Mouse (Mus musculus) layer of hippocampus, adult 18-20 months (tissue): ENCODE results near the gene Tenm3. TPM values are rescaled to one million over a fixed set of nuclear protein-coding genes. Genes with fewer than 3 reads are reported as not detected.

Experiments
- DNase-seq, 2 experiments: peaks; one replicate each; pipeline ENCODE4 v3.0.0; 2022; ENCODE audit warnings: low spot score in 2 of 2
- total RNA-seq, 2 experiments: library from RNA; stranded (reverse); gene quantifications; 2 replicates each; pipeline ENCODE4 v1.2.3; 2021

Gene Tenm3
- total RNA-seq, 2 experiments from 2014 or later = 71.3 to 71.7 TPM

DNA sequence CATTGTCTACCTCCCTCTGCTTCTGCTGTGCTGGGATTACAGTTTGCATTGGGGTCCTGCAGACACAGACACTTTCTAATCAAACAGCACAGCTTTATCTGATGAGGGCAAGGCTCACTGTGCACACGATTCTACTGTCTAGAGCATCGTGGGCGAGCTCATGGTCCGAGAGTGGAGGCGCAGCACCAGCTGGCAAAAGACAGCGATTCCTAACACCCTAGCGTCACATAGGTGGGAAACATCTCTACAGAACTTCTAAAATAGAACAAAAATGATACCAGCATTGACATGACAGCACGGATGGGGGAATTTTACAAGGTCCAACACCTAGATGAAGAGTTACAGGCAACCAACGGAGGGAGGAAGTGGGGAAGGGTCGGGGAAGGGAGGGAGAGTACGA lies 561.9 kb downstream of the Tenm3 start:
- DNase-seq = no peak

DNA sequence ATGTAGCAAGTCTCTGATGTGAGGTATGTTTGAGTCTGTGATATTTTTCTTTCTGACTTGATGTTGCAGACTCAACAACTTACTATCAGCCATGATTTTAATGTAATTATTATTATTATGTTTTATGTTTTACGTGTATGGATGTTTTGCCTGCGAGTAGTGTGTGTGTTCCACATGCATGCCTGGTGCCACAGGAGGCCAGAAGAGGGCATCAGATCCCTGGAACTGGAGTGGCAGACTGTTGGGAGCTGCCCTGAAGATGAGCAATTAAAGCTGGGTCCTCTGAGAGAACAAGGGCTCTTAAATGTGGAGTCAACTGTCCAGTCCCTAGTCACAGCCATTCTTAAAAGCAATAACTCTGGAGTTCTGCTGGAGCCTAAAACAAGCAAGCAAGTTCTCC lies 564.4 kb downstream of the Tenm3 start:
- DNase-seq = no peak

DNA sequence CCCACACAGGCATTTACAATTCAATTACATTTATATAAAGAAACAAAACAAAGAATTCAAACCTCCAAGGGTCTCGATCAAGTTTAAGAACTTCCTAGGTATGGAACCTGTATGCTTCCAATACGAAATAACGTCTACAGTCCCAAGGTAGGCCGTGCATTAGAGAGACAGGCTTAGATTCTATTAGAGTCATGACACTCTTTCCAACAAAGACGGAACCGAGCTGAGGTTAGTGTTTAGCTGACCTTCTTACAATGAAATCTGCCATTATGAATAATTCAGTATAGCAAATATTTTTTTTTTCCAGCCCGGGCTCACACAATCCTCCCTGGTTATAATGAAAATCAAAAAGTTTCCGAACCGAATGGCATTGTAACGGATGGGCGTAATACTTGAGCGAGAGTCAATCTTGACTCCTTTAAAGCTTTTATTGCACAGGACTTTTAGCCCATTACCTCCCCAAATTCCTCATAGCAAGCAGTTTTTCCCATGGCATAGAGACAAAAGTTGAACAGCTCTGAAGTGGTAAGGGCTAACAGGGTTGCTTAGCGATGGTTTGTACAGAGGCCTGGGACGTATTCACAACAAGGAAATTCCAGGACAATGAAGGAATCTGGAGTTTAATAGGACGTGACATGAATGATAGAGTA lies 565.6 kb downstream of the Tenm3 start:
- no peak for DNase-seq

DNA sequence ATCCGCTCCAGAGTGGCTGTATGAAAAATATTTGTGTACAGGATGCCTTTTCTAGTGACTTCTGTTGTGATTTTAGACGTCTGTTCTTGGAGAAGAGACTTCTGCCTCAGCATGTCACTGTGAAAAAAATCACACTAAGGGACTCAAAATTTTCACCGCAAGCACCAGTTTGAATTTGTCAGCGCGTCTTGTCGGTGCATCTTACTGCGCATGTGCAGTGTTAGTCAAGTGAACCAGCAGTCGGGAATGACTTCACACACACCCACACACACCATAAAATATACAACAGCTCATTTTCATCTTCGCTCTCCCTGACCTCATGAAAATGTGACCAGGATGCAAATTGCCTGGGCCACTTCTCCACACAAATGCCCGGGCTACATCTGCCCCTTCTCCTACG lies 568.7 kb downstream of the Tenm3 start:
- peak in 1 of 2 experiments; percentile 38 for DNase-seq

DNA sequence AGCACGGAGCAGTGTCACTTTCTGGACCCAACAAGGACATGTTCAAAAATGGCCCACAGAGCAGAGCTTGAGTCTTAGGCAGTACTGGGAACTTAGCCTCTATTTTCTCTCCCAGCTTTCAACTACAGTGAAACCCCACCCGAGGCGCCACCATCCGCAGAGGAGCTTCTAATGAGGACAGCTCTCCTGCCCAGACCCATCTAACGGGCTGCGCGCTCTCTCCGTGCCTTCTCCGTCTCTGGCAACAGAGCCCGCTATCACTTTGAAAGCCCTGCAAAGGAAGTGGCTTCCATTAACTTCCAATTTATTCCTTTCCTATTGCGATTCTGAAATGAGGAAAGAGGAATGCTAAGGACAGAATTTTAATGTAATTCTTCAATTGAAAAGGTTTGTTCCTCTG lies 569.2 kb downstream of the Tenm3 start:
- DNase-seq = no peak

DNA sequence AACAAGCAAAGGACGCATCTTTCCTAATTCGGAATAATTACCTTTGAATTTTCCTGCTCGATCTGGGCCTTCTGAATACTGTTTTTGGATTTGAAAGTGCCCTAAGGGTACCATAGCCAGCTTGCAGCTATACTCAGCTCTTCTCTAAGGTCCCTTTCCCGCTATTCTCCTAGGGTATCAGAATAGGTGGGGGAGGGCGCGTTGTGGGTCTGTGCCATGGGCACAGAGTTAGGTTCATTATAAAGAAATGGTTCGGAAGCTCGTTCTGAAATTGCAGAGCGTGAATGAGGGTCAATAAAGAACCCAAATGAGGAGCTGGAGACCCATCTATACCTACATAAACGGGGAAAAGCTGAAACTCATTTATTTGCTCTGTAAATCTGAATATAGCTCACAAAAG lies 575.1 kb downstream of the Tenm3 start:
- DNase-seq = no peak

DNA sequence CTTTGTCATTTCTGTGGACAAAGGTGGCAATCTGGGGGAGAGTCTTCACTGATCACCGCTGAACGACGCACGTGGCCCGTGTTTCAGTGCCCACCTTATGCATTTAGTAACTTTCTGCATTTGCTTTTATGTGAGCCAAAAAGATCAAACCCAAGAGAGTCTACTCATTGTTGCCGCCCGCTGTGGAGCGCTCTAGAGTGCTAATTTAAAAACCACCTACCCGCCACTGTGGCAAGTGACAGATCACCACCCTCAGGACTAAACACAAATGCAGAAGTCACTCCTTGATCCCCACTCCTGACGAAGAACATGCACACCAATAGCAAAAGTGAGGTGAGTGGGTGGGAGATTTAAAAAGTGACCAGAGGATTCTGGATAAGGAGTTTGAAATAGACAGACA lies 583.5 kb downstream of the Tenm3 start:
- DNase-seq = no peak

DNA sequence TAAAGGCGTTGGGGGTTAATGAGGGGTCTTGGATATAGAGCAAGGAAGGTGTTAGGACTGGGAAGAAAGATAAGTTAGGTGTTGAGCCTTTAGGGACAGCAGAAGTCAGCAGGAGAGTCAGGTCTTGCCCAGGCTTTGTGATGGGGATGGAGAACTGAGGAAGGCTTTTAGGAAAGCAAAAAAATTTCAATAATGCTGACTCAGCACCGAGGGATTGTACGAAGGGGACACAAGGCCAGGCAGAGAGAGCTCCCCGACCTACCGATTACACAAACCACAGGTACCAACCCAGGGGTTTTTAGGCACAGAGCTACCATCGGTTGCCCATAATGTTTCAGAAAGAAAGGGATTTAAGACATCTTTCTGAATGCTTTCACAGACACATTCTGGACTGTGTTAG lies 583.9 kb downstream of the Tenm3 start:
- no peak for DNase-seq

DNA sequence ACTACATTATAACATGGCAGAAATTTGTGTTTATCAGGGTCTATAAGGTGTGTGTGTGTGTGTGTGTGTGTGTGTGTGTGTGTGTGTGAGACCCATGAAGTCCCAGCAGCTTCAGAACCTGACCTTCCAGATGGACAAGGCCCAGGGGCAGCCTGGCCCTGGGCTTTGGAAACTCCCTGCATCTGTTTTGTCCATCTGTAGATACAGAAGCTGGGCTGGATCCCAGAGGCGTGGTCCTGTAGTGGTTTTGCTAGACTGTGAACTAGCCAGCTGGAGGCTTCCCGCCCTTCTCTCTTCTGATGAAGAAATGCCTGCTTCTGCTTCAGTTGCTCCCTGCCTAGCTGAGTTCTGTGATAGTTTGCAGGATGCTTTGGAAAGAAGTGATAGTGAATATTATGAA lies 599.9 kb downstream of the Tenm3 start:
- no peak for DNase-seq

DNA sequence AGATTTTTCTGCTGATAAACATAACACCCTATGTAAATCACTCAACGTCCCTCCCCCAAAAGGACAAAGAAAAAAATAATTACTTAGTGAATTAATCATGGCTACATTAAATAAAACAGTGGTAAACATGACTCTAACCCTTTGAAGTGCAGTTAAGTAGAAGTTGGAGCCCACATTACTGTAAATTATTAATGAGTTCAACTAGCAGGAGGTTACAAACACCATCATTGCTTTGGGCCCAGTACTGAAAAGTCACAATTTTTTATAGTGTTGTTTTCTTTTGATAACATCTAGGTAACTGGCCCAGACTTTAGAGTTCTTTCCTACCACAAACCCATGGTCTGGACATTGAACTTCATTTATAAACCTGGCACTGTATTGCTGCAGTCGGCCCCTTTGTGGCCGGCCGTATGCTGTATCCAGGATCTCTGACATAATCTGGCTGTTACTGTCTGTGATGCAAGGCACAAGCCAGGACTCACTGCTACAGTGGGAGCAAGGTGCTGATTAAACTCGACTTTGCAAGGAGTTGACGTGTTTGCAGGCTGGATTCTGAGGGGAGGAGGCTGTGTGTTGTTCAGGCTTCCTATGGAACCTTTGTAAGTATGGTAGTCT lies 602.7 kb downstream of the Tenm3 start:
- DNase-seq = no peak

DNA sequence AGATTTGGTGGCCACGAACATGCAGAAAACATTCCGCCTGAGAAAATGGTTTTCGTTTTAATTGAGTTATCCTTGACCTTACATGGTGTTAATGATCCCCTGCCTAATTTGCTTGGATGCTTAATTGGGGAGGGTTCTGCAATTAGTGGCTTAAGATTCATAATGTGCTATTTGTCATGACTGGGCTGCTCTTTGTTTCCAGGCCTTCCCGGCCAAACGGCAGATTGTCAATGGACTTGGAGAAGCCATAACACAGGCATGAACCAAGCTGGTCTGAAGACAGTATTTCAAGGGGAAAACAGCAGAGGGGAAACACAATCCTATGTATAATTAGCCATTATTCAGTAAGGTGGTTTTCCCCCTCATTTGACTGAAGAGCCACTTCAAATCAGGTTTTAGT lies 606.8 kb downstream of the Tenm3 start:
- DNase-seq = no peak

DNA sequence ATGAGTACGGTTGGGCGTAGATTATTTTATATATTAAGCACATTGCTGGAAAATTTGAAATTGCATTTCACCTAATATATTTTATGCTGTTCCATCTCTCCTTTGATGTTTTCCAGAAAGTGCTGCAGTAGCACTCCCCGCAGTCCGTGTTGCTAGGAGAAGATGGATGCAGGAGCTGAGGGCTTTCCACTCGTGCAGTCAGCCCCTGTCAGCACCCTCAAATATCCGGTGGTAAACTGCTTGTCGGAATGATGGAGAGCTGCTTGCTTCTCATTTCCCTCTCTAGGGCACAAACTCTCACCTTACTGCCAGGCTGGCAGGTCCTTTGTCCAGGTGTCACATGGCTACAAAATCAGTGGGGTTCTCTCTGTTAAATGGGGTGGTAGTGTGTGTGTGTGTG lies 610.8 kb downstream of the Tenm3 start:
- DNase-seq = no peak

DNA sequence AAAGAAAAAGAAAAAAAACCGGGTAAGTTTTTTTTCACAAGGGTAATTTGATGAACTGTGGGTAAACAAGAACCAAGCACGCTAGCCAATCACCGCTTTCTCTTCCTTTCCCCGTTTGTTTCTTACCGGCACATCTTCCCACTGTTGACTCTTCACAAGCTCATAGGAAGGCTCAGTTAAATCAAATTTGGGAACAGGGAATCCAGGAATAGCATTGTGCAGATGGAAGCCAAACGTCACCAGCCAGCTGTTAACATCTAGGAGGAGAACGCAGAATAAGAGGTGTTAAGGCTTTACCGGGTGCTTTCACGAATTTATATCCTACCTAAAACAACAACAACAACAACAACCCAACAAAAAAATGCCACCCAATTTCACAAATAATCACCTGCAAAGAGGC lies 611.9 kb downstream of the Tenm3 start:
- DNase-seq = no peak

DNA sequence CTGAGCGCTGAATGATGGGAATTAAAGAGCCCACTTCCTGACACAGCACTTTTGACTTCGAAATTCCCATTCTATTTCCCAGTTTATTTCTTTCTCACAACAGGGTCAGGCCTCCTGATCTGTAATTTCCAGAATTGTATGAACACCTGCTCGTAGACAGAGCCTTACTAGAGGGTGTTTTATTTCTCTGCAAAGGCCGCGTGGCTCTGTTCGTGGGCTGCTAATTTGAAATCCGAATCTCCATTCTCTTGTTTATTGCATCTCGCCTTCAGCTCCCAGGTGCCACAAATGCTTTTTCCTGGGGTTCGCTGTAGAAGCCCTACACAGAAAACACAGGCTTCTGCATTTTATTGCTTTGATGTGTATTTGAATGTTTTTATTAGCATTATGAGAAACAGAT lies 612.4 kb downstream of the Tenm3 start:
- no peak for DNase-seq

DNA sequence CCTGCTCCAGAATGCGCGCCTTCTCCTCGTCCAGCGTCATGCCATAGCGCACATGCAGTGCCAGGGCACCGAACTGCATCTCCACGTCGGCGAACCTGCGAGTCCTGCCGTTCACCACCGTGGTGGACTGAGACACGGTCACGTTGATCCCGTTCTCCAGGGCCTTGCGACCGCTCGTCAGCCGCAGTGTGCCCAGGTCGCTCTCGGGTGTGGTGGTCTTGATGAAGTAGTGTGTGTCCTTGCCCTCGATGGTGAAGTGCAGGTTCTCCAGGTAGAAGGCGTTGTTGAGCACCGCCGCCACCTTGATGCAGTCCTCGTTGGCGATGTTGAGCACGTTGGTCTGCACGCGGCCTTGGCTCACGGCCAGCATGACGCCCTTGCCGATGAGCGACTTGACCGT lies 615.1 kb downstream of the Tenm3 start:
- no peak for DNase-seq

DNA sequence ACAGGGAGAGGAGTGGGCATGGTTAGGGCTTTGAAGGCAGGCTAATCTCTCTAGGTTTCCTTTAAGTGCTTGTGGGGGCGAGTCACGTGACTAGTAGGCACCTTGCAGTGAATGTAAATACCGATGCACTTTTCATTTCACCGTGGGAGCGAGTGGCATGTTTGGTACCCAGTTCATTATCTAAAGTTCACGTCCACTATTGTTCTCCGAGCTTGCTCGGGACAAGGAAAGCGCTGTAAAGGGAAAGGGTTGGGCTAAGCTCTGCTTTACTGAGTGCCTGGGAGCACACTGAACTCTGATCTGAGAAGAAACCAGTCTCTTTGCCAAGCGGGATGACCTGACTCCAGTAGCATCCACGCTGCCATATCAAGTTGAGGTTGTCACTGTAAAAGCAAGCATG lies 619.0 kb downstream of the Tenm3 start:
- DNase-seq = no peak

DNA sequence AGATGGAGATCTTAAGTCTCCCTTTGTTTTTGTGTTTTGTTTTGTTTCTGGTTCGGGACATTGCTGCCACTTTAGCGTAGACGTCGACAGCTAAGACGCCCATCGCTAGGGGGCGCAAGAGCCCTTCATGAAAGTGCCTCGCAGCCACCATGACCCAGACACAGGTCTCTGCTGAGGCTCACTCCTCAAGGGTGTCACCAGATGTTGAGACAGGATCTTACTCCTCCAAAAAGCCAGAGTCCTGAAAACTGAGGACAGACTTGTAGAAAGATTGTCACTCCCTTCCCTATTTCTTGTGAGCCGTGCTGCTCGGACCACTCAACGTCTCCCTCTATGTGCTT lies 621.4 kb downstream of the Tenm3 start:
- peak; percentile 78 to 94 for DNase-seq

DNA sequence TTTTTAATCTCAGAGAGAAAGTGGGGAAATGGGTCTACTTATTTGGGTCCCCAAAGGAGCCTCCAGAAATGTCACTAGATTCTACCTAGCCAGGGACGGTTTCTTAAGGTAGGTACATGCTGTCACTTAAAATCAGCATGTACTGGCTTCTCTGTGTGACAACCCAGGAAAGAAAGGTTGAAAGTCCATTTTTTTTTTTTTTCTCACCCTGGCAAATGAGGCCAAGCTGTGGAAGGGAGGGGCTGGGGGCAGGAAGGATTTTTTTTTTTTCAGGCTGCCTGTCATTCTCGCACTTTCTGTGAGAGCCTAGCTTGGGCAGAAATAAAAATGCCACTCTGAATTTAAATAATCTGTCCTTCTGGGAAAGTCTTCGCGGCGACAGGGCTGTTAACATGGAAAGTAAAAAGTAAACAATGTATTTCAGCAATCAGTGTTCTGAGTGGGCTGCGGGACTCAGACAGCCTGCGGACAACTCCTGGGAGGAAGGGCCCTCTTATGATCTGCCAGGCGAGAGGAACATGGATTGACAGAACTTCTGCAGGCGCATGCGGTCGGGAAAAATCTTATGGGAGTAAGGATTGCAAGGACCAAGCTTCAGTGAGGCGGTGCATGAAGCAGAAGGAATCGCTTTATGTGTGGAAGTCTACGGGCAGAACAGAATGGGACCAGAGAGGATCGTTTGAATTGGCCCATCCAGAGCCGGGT lies 621.9 kb downstream of the Tenm3 start:
- no peak for DNase-seq

DNA sequence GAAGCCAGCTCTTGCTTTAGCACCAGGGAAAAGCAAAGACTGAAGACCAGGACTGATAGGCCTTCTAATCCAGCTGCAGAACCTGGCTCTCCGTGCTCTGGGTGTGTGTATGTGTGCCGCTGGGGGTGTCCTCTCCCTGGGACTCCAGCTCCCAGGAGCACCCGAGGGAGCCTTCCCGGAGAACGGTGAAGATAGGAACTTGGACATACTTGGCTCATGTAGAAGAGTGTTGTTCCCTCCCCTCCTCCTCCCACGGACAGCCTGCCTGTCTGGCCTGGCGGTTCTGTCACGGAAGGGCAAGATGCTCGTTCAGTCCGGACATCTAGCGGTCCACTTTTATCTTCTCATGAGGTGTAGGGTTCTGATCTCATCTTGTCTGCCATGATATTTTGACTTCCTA lies 622.4 kb downstream of the Tenm3 start:
- no peak for DNase-seq

DNA sequence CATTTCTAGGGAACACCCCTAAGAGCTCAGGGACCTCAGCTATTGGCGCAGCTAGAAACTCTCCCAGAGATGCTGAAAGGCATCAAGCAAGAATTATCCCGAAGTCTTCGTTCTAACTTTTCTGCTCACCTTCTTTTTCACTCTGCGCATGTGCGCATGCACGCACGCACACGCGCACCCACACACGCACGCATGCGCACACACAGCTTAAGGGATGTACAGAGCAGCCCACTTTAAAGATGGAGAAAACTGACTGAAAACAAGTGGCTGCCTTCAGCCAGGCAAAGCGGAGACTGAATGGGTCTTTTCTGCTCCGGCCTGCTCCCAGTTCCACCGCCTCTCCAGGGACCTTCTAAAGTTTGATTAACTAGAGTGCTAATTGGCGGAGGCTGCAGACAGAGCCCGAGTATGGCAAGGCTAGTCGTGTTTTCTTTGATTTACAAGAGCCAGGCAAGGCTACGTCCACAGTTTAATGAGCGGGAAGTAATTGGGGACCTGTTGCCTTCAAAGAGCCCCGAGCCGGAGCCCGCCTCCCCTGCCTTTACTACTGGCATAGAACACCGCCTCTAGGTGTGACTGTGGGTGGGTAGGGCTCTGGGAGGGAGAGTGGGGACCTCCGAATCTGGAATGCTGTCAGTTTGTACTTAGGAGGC lies 623.1 kb downstream of the Tenm3 start:
- DNase-seq = peak in 1 of 2 experiments; percentile 41

DNA sequence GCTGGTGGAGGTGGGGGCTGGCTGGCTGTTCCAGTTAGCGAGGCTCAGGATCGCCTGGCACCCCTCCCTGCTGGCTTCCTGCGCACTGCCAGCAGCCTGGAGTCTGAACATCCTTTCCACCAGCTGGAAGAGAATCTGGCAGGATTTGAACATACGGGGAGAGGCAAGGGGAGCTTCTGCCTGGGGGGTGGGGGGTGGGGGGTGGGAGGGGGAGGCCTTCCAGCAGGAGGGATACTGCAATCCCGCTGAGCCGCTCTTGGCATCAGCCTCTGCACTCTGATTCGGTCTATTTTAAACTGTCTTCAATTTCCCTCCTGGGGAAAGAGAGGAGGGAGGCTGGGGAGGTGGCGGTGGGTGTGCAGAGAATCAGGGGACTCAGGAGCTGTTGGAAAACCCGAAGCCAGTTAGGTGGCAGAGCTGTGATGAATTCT lies 628.7 kb downstream of the Tenm3 start:
- peak; percentile 70 to 79 for DNase-seq

DNA sequence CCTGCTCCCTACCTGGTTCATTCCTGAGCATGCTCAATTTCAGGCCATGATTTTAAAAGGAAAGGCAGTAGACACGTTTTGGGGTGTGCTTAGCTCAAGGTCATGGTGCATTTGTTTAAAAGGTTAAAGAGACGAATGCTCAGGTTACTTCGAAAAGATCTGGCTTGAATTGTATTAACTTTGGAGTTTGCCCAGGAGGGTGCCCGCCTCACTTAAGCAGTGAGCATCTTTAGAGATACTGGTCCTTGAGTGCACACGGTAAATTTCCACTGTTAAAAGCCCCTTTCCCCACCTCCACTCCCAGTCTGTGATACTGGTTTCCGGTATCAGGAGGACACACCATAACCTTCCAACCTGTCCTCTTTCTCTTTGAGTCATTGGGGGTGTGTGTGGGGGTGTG lies 629.4 kb downstream of the Tenm3 start:
- DNase-seq = no peak
